Mouse (Mus musculus) CH12.LX (cell line): ENCODE measurements around the gene Rsph14.

Experiments
- BHLHE40 ChIP-seq: IDR thresholded peaks from 2 replicates; pipeline ENCODE4 v1.6.1; 2011; ENCODE audit warnings: mild to moderate bottlenecking, low read depth, low read length, improper control_type of control experiment
- CHD2 ChIP-seq: IDR thresholded peaks from 2 replicates; pipeline ENCODE4 v1.6.1; 2011; ENCODE audit warnings: low read length, improper control_type of control experiment
- CTCF ChIP-seq, 2 experiments: IDR thresholded peaks in 1 of 2; conservative IDR thresholded peaks in 1 of 2; 2 replicates each; pipeline ENCODE4 v1.5.1; 2011 to 2012; ENCODE audit warnings: low read depth in 2 of 2, low read length in 2 of 2, improper control_type of control experiment in 1 of 2, inconsistent platforms in 1 of 2, mild to moderate bottlenecking in 1 of 2, moderate library complexity in 1 of 2
- E2F4 ChIP-seq: IDR thresholded peaks from 2 replicates; pipeline ENCODE4 v1.6.1; 2011; ENCODE audit warnings: low read depth, low read length, improper control_type of control experiment; ENCODE audit not compliant: insufficient replicate concordance
- EP300 ChIP-seq: IDR thresholded peaks from 2 replicates; pipeline ENCODE4 v1.6.1; 2011; ENCODE audit warnings: low read length, improper control_type of control experiment
- ETS1 ChIP-seq: conservative IDR thresholded peaks from 2 replicates; pipeline ENCODE4 v1.6.1; 2012; ENCODE audit warnings: low read depth, mild to moderate bottlenecking, inconsistent platforms, low read length, improper control_type of control experiment, moderate library complexity
- KAT2A ChIP-seq: IDR thresholded peaks from 2 replicates; pipeline ENCODE4 v1.6.1; 2012; ENCODE audit warnings: low read length, improper control_type of control experiment, inconsistent platforms; ENCODE audit not compliant: insufficient replicate concordance
- MAX ChIP-seq: IDR thresholded peaks from 2 replicates; pipeline ENCODE4 v1.6.1; 2011; ENCODE audit warnings: low read length, improper control_type of control experiment
- NELFE ChIP-seq: IDR thresholded peaks from 2 replicates; pipeline ENCODE4 v1.6.1; 2011; ENCODE audit warnings: low read depth, low read length, improper control_type of control experiment
- POLR2A ChIP-seq: IDR thresholded peaks from 2 replicates; pipeline ENCODE4 v1.6.1; 2011; ENCODE audit warnings: low read depth, mild to moderate bottlenecking, improper control_type of control experiment, low read length
- RAD21 ChIP-seq: IDR thresholded peaks from 2 replicates; pipeline ENCODE4 v1.6.1; 2011; ENCODE audit warnings: low read depth, mild to moderate bottlenecking, low read length, improper control_type of control experiment, moderate library complexity

DNA sequence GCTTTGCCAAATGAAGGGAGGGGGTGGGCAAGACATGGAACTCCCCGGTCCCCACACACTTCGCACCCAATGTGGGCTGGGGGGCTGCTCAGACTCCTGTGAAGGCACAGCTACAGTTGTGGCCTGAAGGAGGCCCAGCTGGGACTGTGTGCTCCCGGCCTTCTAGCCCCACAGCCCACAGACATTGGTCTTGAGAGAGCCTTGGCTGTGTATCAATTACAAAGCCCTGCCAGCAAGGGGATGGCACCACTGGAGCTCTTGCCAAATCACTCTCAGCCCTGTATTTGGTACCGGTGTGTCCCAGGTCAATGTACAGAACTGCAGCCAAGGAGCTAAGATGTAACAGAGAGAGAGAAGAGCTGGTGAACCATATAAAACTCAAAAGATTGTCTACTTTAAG lies 15.9 kb downstream of the Rsph14 start:
- TF ChIP-seq E2F4, result no peak
- TF ChIP-seq POLR2A, result no peak
- no peak for TF ChIP-seq CTCF (conservative IDR thresholded peaks at IDR 0.05 in 1 of 2, IDR thresholded peaks at IDR 0.05 in 1 of 2; ENCODE audit: low read depth in 2 of 2, low read length in 2 of 2)
- no peak for TF ChIP-seq NELFE
- TF ChIP-seq ETS1, result no peak
- no peak for TF ChIP-seq MAX
- TF ChIP-seq EP300, result no peak
- no peak for TF ChIP-seq RAD21
- no peak for TF ChIP-seq BHLHE40
- TF ChIP-seq CHD2, result no peak
- TF ChIP-seq KAT2A, result no peak
